Mouse (Mus musculus): ENCODE measurements around the gene Cetn2.

Gene Cetn2

GRCm38 (mm10) chrX:72917884-72918681 is at the start of gene Cetn2, which contains the start of gene Nsdhl:
Gene Cetn2 (minus strand): TSS chrX:72918411.
Gene Nsdhl (plus strand): TSS chrX:72918557.
- DNase-seq = peak; percentile 92

- DNase-seq = no peak
Measured at GRCm38 (mm10) chrX:72962743-72963142, 44.5 kb upstream of the Cetn2 start.

GRCm38 (mm10) chrX:72961511-72961910 is 43.3 kb upstream of the Cetn2 start:
- DNase-seq = no peak

GRCm38 (mm10) chrX:72960431-72960830 is 42.2 kb upstream of the Cetn2 start:
- DNase-seq = no peak

- DNase-seq = no peak
Measured at GRCm38 (mm10) chrX:72956486-72956885, 38.3 kb upstream of the Cetn2 start.

- DNase-seq = no peak
Measured at GRCm38 (mm10) chrX:72953464-72953863, 35.3 kb upstream of the Cetn2 start.

GRCm38 (mm10) chrX:72921391-72921790 is 3.2 kb upstream of the Cetn2 start:
- no peak for DNase-seq

- DNase-seq = no peak
Measured at GRCm38 (mm10) chrX:72918682-72919059, 460 bp upstream of the Cetn2 start.

GRCm38 (mm10) chrX:72911611-72912010 is 6.6 kb downstream of the Cetn2 start:
- no peak for DNase-seq

- DNase-seq = no peak
Measured at GRCm38 (mm10) chrX:72908404-72908741, 9.8 kb downstream of the Cetn2 start.

- DNase-seq = no peak
Measured at GRCm38 (mm10) chrX:72907619-72908403, 10.4 kb downstream of the Cetn2 start.

GRCm38 (mm10) chrX:72902530-72902929 is 15.7 kb downstream of the Cetn2 start:
- no peak for DNase-seq

GRCm38 (mm10) chrX:72896055-72896437 is 22.2 kb downstream of the Cetn2 start:
- no peak for DNase-seq

- DNase-seq = no peak
Measured at GRCm38 (mm10) chrX:72895388-72896054, 22.7 kb downstream of the Cetn2 start.
